Mouse (Mus musculus): ENCODE measurements around the gene Tbxas1.
A peak's percentile ranks its signal among the peaks of the same experiment; 100 is the strongest.

The Tbxas1 gene

GRCm38 (mm10) chr6:38923450-38923849 is 48.2 kb downstream of the Tbxas1 start:
- no peak for DNase-seq (ENCODE audit: low spot score)

- DNase-seq (ENCODE audit: low spot score), result no peak
Measured at GRCm38 (mm10) chr6:38923870-38924817, 48.9 kb downstream of the Tbxas1 start.

GRCm38 (mm10) chr6:38925719-38926118 is 50.5 kb downstream of the Tbxas1 start:
- DNase-seq (ENCODE audit: low spot score), result no peak

GRCm38 (mm10) chr6:38926135-38926962 is 51.1 kb downstream of the Tbxas1 start:
- no peak for DNase-seq (ENCODE audit: low spot score)

GRCm38 (mm10) chr6:38926963-38927361 is 51.8 kb downstream of the Tbxas1 start:
- DNase-seq (ENCODE audit: low spot score), result no peak

- no peak for DNase-seq (ENCODE audit: low spot score)
Measured at GRCm38 (mm10) chr6:38928489-38928888, 53.3 kb downstream of the Tbxas1 start.

GRCm38 (mm10) chr6:38936009-38936408 is 60.8 kb downstream of the Tbxas1 start:
- DNase-seq (ENCODE audit: low spot score), result no peak

GRCm38 (mm10) chr6:38938421-38938820 is 63.2 kb downstream of the Tbxas1 start:
- DNase-seq (ENCODE audit: low spot score), result peak; percentile 35

GRCm38 (mm10) chr6:38939096-38939495 is 63.9 kb downstream of the Tbxas1 start:
- DNase-seq (ENCODE audit: low spot score), result no peak

- DNase-seq (ENCODE audit: low spot score), result peak; percentile 47
Measured at GRCm38 (mm10) chr6:38941016-38941415, 65.8 kb downstream of the Tbxas1 start.

GRCm38 (mm10) chr6:38942771-38943170 is 67.6 kb downstream of the Tbxas1 start:
- no peak for DNase-seq (ENCODE audit: low spot score)

GRCm38 (mm10) chr6:38944392-38944791 is 69.2 kb downstream of the Tbxas1 start:
- DNase-seq (ENCODE audit: low spot score), result no peak

- no peak for DNase-seq (ENCODE audit: low spot score)
Measured at GRCm38 (mm10) chr6:38944826-38945225, 69.6 kb downstream of the Tbxas1 start.

GRCm38 (mm10) chr6:38945681-38946080 is 70.5 kb downstream of the Tbxas1 start:
- DNase-seq (ENCODE audit: low spot score), result no peak

GRCm38 (mm10) chr6:38947282-38947681 is 72.1 kb downstream of the Tbxas1 start:
- DNase-seq (ENCODE audit: low spot score), result no peak

- DNase-seq (ENCODE audit: low spot score), result peak; percentile 32
Measured at GRCm38 (mm10) chr6:38949683-38950161, 74.5 kb downstream of the Tbxas1 start.

- DNase-seq (ENCODE audit: low spot score), result no peak
Measured at GRCm38 (mm10) chr6:38950341-38950740, 75.1 kb downstream of the Tbxas1 start.

GRCm38 (mm10) chr6:38950838-38951237 is 75.6 kb downstream of the Tbxas1 start:
- DNase-seq (ENCODE audit: low spot score), result no peak

GRCm38 (mm10) chr6:38956641-38957040 is 81.4 kb downstream of the Tbxas1 start:
- DNase-seq (ENCODE audit: low spot score), result no peak

GRCm38 (mm10) chr6:38957246-38957645 is 82.0 kb downstream of the Tbxas1 start:
- no peak for DNase-seq (ENCODE audit: low spot score)

- DNase-seq (ENCODE audit: low spot score), result no peak
Measured at GRCm38 (mm10) chr6:38959502-38959901, 84.3 kb downstream of the Tbxas1 start.

- no peak for DNase-seq (ENCODE audit: low spot score)
Measured at GRCm38 (mm10) chr6:38960367-38960766, 85.2 kb downstream of the Tbxas1 start.
